Mouse (Mus musculus): ENCODE measurements around the gene Gigyf1. TPM values are rescaled to one million over a fixed set of nuclear protein-coding genes. Genes with fewer than 3 reads are reported as not detected.

The Gigyf1 gene
- polyA plus RNA-seq, 2 experiments = 2.1 to 5.7 TPM

DNA sequence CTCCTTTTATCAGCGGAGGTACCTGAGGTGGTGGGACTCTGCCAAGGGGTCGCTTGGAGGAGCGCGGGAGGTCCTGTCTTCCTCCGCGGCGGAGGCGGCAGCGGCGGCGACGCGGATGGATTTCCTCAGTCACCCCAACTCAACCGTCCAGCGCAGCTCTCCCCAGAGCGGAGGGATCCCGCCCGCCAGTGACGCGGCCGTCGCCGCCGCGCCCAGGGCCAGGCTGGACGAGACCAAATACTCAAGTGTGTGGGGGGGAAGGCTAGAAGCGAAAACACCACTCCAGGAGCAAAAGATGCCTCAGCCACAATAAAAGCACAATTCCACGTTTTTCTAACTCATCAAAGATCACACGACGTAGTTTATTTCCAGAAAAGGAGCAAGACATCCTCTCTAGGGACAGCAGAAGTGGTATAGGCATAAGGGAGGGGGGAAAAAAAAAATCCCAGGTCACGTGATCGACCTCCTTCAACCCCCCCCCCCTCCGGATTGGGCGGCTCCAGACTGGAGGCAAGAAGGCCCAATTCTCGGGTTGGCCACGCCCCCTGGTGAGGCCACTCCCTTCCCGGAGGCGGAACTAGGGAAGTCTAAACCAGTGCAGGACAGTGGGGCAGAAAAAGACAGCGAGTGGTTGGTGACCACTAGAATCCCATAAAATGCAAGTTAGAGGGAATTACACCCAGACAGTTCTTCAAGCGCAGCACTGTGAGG lies 14.9 kb downstream of the Gigyf1 start, which contains the start of the genes Epo and Gnb2:
Gene Epo (minus strand): TSS at position 126 of the 711 bp plus-strand sequence.
Gene Gnb2 (minus strand): TSS at position 394 of the 711 bp plus-strand sequence.
- peak within 1 kb of the TSS; percentile 68 to 95 for H3K4me3 ChIP-seq (ENCODE audit: insufficient read depth in 1 of 2, low read depth in 2 of 2, low read length in 2 of 2)
- H3K9ac ChIP-seq (replicated peaks) = peak within 1 kb of the TSS; percentile 95
- H3K4me1 ChIP-seq (replicated peaks; ENCODE audit: control insufficient read depth in 2 of 2, insufficient read depth in 2 of 2, low read length in 1 of 2) = peaks cover 4 to 9% of the 10 kb centered on the region in 2 experiments; a peak in 3 of 4 replicates
- no peaks in the 10 kb centered on the region for H3K9me3 ChIP-seq (ENCODE audit: control insufficient read depth, low read length)
- no peaks in the 10 kb centered on the region for H3K27me3 ChIP-seq (ENCODE audit: control insufficient read depth, insufficient read depth, low read length)
- under 1% methylated on average over 39 of the region's 40 CpGs for WGBS (ENCODE audit: insufficient replicate concordance)
- peak; percentile 97 to 99 (median 98) for DNase-seq (ENCODE audit: low read depth in 3 of 3, low spot score in 3 of 3)
- TF ChIP-seq CTCF (IDR thresholded peaks at IDR 0.05; ENCODE audit: low read depth) = no peak
- TF ChIP-seq EP300 (IDR thresholded peaks at IDR 0.05; ENCODE audit: low read depth) = peak; percentile 74
- H3K36me3 ChIP-seq (replicated peaks; ENCODE audit: control insufficient read depth, insufficient read depth, low read depth) = peaks cover 19% of the 10 kb centered on the region
- peak; percentile 84 for ATAC-seq (ENCODE audit: insufficient read depth)
- H3K27ac ChIP-seq = peak within 1 kb of the TSS; percentile 74
- H3K4me2 ChIP-seq (ENCODE audit: low read depth) = peak within 1 kb of the TSS; percentile 90

GRCm38 (mm10) chr5:137534762-137535161 lies 16.4 kb downstream of the Gigyf1 start:
- no peak overlapping the region for H3K27ac ChIP-seq
- H3K9me3 ChIP-seq (ENCODE audit: control insufficient read depth, low read length) = no peaks in the 10 kb centered on the region
- H3K4me1 ChIP-seq (replicated peaks; ENCODE audit: control insufficient read depth in 2 of 2, insufficient read depth in 2 of 2, low read length in 1 of 2) = peaks cover 4 to 9% of the 10 kb centered on the region in 2 experiments; a peak in 3 of 4 replicates
- DNase-seq (ENCODE audit: low read depth in 3 of 3, low spot score in 3 of 3) (no peak), ATAC-seq (ENCODE audit: insufficient read depth) (no peak)
- no peak overlapping the region for H3K4me2 ChIP-seq (ENCODE audit: low read depth)
- no peak overlapping the region for H3K4me3 ChIP-seq (ENCODE audit: insufficient read depth in 1 of 2, low read depth in 2 of 2, low read length in 2 of 2)
- WGBS (ENCODE audit: insufficient replicate concordance) = 81% methylated on average over 3 of the region's 3 CpGs
- H3K27me3 ChIP-seq (ENCODE audit: control insufficient read depth, insufficient read depth, low read length) = no peaks in the 10 kb centered on the region
- TF ChIP-seq CTCF (IDR thresholded peaks at IDR 0.05; ENCODE audit: low read depth) (no peak), EP300 (IDR thresholded peaks at IDR 0.05; ENCODE audit: low read depth) (no peak)
- no peak overlapping the region for H3K9ac ChIP-seq (replicated peaks)
- peaks cover 6% of the 10 kb centered on the region for H3K36me3 ChIP-seq (replicated peaks; ENCODE audit: control insufficient read depth, insufficient read depth, low read depth)

- WGBS (ENCODE audit: insufficient replicate concordance) = 44% methylated on average over 9 of the region's 9 CpGs
- no peak overlapping the region for H3K4me2 ChIP-seq (ENCODE audit: low read depth)
- no peak overlapping the region for H3K4me3 ChIP-seq (ENCODE audit: insufficient read depth in 1 of 2, low read depth in 2 of 2, low read length in 2 of 2)
- H3K27ac ChIP-seq = no peak overlapping the region
- no peak for TF ChIP-seq CTCF (IDR thresholded peaks at IDR 0.05; ENCODE audit: low read depth)
- TF ChIP-seq EP300 (IDR thresholded peaks at IDR 0.05; ENCODE audit: low read depth) = no peak
- ATAC-seq (ENCODE audit: insufficient read depth) (no peak), DNase-seq (ENCODE audit: low read depth in 3 of 3, low spot score in 3 of 3) (no peak)
- H3K9ac ChIP-seq (replicated peaks) = no peak overlapping the region
- H3K27me3 ChIP-seq (ENCODE audit: control insufficient read depth, insufficient read depth, low read length) = no peaks in the 10 kb centered on the region
- no peaks in the 10 kb centered on the region for H3K9me3 ChIP-seq (ENCODE audit: control insufficient read depth, low read length)
- H3K36me3 ChIP-seq (replicated peaks; ENCODE audit: control insufficient read depth, insufficient read depth, low read depth) = peaks cover 3% of the 10 kb centered on the region
- H3K4me1 ChIP-seq (replicated peaks; ENCODE audit: control insufficient read depth in 2 of 2, insufficient read depth in 2 of 2, low read length in 1 of 2) = peaks cover 4 to 9% of the 10 kb centered on the region in 2 experiments; a peak in 3 of 4 replicates
These were observed 17.0 kb downstream of the Gigyf1 start for GRCm38 (mm10) chr5:137535318-137535717.

DNA sequence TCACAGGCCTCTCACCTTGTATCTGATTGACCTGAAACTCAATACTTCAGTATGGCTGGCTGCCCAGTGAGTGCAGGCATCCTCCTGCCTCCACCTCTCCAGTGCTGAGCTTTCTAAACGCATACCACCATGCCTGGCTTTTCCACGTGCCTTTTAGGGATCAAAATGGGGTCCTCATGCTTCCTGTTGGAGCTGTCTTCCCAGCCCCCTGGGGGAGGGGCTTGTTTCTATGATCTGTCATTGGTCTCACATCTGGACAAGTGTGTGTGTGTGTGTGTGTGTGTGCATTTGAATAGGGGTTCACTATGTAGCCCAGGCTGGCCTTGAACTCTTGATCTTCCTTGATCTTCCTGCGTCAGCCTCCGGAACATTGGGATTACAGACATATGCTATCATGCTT lies 19.1 kb downstream of the Gigyf1 start:
- H3K27me3 ChIP-seq (ENCODE audit: control insufficient read depth, insufficient read depth, low read length) = no peaks in the 10 kb centered on the region
- no peaks in the 10 kb centered on the region for H3K9me3 ChIP-seq (ENCODE audit: control insufficient read depth, low read length)
- no peak for TF ChIP-seq EP300 (IDR thresholded peaks at IDR 0.05; ENCODE audit: low read depth)
- TF ChIP-seq CTCF (IDR thresholded peaks at IDR 0.05; ENCODE audit: low read depth) = no peak
- H3K36me3 ChIP-seq (replicated peaks; ENCODE audit: control insufficient read depth, insufficient read depth, low read depth) = no peaks in the 10 kb centered on the region
- WGBS (ENCODE audit: insufficient replicate concordance) = 53% methylated on average over 4 of the region's 4 CpGs
- H3K9ac ChIP-seq (replicated peaks) = no peak overlapping the region
- H3K4me1 ChIP-seq (replicated peaks; ENCODE audit: control insufficient read depth in 2 of 2, insufficient read depth in 2 of 2, low read length in 1 of 2) = peaks cover 4% of the 10 kb centered on the region in 2 experiments; a peak in 3 of 4 replicates
- ATAC-seq (ENCODE audit: insufficient read depth) (no peak), DNase-seq (ENCODE audit: low read depth in 3 of 3, low spot score in 3 of 3) (no peak)
- H3K27ac ChIP-seq = no peak overlapping the region
- H3K4me2 ChIP-seq (ENCODE audit: low read depth) = no peak overlapping the region
- no peak overlapping the region for H3K4me3 ChIP-seq (ENCODE audit: insufficient read depth in 1 of 2, low read depth in 2 of 2, low read length in 2 of 2)

DNA sequence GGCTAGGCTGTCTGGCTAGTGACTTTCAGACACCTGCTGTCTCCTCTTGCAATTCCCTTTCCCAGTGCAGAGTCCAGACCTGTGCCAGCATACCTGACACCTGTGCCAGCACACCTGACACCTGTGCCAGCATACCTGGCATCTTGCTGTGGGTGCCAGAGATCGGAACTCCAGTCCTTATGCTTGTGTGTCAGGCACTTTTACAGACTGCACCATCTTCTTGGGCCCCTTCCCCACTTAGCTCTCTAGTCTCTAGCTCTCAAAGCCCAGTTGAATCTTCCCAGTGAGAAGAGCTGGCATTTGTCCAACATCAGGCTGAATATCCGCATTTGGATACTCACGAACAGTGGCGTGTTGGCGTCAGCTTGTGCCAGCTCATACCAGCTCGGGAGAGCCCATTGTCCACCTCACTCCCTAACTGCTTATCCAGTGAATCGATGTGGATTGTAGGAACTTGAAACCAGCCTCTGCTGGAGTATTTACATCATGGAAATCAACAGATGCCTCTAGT lies 21.0 kb downstream of the Gigyf1 start:
- no peak overlapping the region for H3K27ac ChIP-seq
- no peak overlapping the region for H3K4me3 ChIP-seq (ENCODE audit: insufficient read depth in 1 of 2, low read depth in 2 of 2, low read length in 2 of 2)
- no peaks in the 10 kb centered on the region for H3K4me1 ChIP-seq (replicated peaks; ENCODE audit: control insufficient read depth in 2 of 2, insufficient read depth in 2 of 2, low read length in 1 of 2)
- H3K4me2 ChIP-seq (ENCODE audit: low read depth) = no peak overlapping the region
- H3K9me3 ChIP-seq (ENCODE audit: control insufficient read depth, low read length) = no peaks in the 10 kb centered on the region
- H3K9ac ChIP-seq (replicated peaks) = no peak overlapping the region
- no peak for DNase-seq (ENCODE audit: low read depth in 3 of 3, low spot score in 3 of 3)
- ATAC-seq (ENCODE audit: insufficient read depth) = no peak
- TF ChIP-seq CTCF (IDR thresholded peaks at IDR 0.05; ENCODE audit: low read depth) = no peak
- no peak for TF ChIP-seq EP300 (IDR thresholded peaks at IDR 0.05; ENCODE audit: low read depth)
- 66% methylated on average over 7 of the region's 7 CpGs for WGBS (ENCODE audit: insufficient replicate concordance)
- H3K36me3 ChIP-seq (replicated peaks; ENCODE audit: control insufficient read depth, insufficient read depth, low read depth) = no peaks in the 10 kb centered on the region
- no peaks in the 10 kb centered on the region for H3K27me3 ChIP-seq (ENCODE audit: control insufficient read depth, insufficient read depth, low read length)
